Mouse (Mus musculus): ENCODE data around the gene Grid1.

GRCm38 (mm10) chr14:34891769-34892532, 72.0 kb downstream of the Grid1 start:
- TF ChIP-seq CTCF (IDR thresholded peaks at IDR 0.05) (no peak), POLR2A (IDR thresholded peaks at IDR 0.05; ENCODE audit: insufficient read depth, low read depth, low read length) (no peak), EP300 (IDR thresholded peaks at IDR 0.05; ENCODE audit: insufficient read depth, low read depth, low read length) (no peak)
